ENCODE assay signal across 27 mouse cellular contexts in genomic region chr12:25826451-25826850, GRCm38 (mm10).
A peak's percentile ranks its signal among the peaks of the same experiment; 100 is the strongest.
DNase-seq lines count a peak whose midpoint lies in the region; ATAC-seq and TF ChIP-seq lines count a peak whose summit lies in the region.
"Had no signal": no experiment of that assay in that cellular context is flagged by ENCODE, and none has a peak within 500 bp of the region (broad histone marks: within the 10 kb centered on the region; RNA-seq: fewer than 3 reads in every experiment).

No protein-coding gene starts in this region.

- H3K9me3 ChIP-seq in forebrain, embryonic 16.5 days (ENCODE audit: control insufficient read depth, low read length): no peaks in the 10 kb centered on the region
- no peaks in the 10 kb centered on the region for H3K9me3 ChIP-seq in forebrain, embryonic 12.5 days
- no peaks in the 10 kb centered on the region for H3K9me3 ChIP-seq in midbrain, embryonic 10.5 days (replicated peaks)
- H3K9me3 ChIP-seq in midbrain, embryonic 15.5 days: no peaks in the 10 kb centered on the region
- H3K9me3 ChIP-seq in midbrain, postnatal 0 days (ENCODE audit: low read length): no peaks in the 10 kb centered on the region
- H3K9me3 ChIP-seq: embryonic facial prominence, embryonic 15.5 days; neural tube, embryonic 15.5 days had no signal

- H3K4me1 ChIP-seq in cerebellum, adult 2 months (ENCODE audit: control insufficient read depth, insufficient read depth, low read length): no peaks in the 10 kb centered on the region
- peaks cover 12% of the 10 kb centered on the region for H3K4me1 ChIP-seq in forebrain, embryonic 16.5 days (replicated peaks; ENCODE audit: control insufficient read depth, insufficient read depth, low read length)
- H3K4me1 ChIP-seq in forebrain, embryonic 12.5 days: peaks cover 16% of the 10 kb centered on the region
- H3K4me1 ChIP-seq in midbrain, embryonic 10.5 days: peaks cover 16% of the 10 kb centered on the region
- peaks cover 3% of the 10 kb centered on the region; the same call in 1 of the 2 replicates for H3K4me1 ChIP-seq in midbrain, embryonic 15.5 days
- H3K4me1 ChIP-seq in midbrain, postnatal 0 days (ENCODE audit: insufficient read depth, low read length): no peaks in the 10 kb centered on the region

- no peak for TF ChIP-seq POLR2A in cerebellum, adult 2 months (IDR thresholded peaks at IDR 0.05; ENCODE audit: borderline replicate concordance, insufficient read depth, low read length)

- H3K36me3 ChIP-seq in forebrain, embryonic 16.5 days (ENCODE audit: control insufficient read depth, insufficient read depth): no peaks in the 10 kb centered on the region
- H3K36me3 ChIP-seq in forebrain, embryonic 12.5 days (replicated peaks): no peaks in the 10 kb centered on the region
- no peaks in the 10 kb centered on the region for H3K36me3 ChIP-seq in midbrain, embryonic 10.5 days
- no peaks in the 10 kb centered on the region for H3K36me3 ChIP-seq in midbrain, embryonic 15.5 days (replicated peaks)
- H3K36me3 ChIP-seq in midbrain, postnatal 0 days (ENCODE audit: insufficient read depth, low read length): no peaks in the 10 kb centered on the region
- H3K36me3 ChIP-seq: embryonic facial prominence, embryonic 15.5 days; neural tube, embryonic 15.5 days had no signal

- no peak for TF ChIP-seq CTCF in cerebellum, adult 2 months (IDR thresholded peaks at IDR 0.05; ENCODE audit: borderline replicate concordance, insufficient read depth, low read depth, low read length)
- TF ChIP-seq CTCF in midbrain, postnatal 0 days (IDR thresholded peaks at IDR 0.05): no peak

- peak; percentile 52 to 67 for DNase-seq in cerebellum, postnatal 10 days
- no peak for DNase-seq in cerebellum, adult 2 months
- peak; percentile 13 for DNase-seq in midbrain, embryonic 10.5 days (ENCODE audit: low spot score)
- DNase-seq in midbrain, postnatal 0 days (ENCODE audit: low spot score): peak; percentile 6
- DNase-seq: adrenal gland, postnatal 36 days; cerebellum, adult 8-10 months; gastrocnemius, postnatal 25 days; heart, adult 11 months; heart, postnatal 4 days; kidney, adult 11 months; kidney, postnatal 14 days; lung, adult 2 months; lung, postnatal 10 days; right cerebral cortex, postnatal 14 days had no signal

- ATAC-seq in forebrain, embryonic 16.5 days: no peak
- ATAC-seq in forebrain, embryonic 12.5 days (ENCODE audit: low FRiP score): no peak
- ATAC-seq in midbrain, embryonic 15.5 days (replicated peaks): no peak
- no peak for ATAC-seq in midbrain, postnatal 0 days (ENCODE audit: low FRiP score)
- ATAC-seq: activated CD4-positive, CD25-positive, alpha-beta regulatory T cell, adult 4 months; inflammation-experienced regulatory T-cells, adult 6 months had no signal

- WGBS in cerebellum, adult 2 months: 60% methylated on average over 4 of the region's 4 CpGs
- WGBS in forebrain, embryonic 16.5 days: 37% methylated on average over 4 of the region's 4 CpGs
- WGBS in forebrain, embryonic 12.5 days: 48% methylated on average over 4 of the region's 4 CpGs
- WGBS in midbrain, embryonic 10.5 days: 49% methylated on average over 4 of the region's 4 CpGs
- 52% methylated on average over 4 of the region's 4 CpGs for WGBS in midbrain, embryonic 15.5 days
- 50% methylated on average over 4 of the region's 4 CpGs for WGBS in midbrain, postnatal 0 days

- H3K27me3 ChIP-seq in cerebellum, adult 2 months (ENCODE audit: control insufficient read depth, insufficient read depth, low read length): no peaks in the 10 kb centered on the region
- H3K27me3 ChIP-seq in forebrain, embryonic 16.5 days (replicated peaks; ENCODE audit: control insufficient read depth, insufficient read depth, low read length): no peaks in the 10 kb centered on the region
- no peaks in the 10 kb centered on the region for H3K27me3 ChIP-seq in forebrain, embryonic 12.5 days
- H3K27me3 ChIP-seq in midbrain, embryonic 10.5 days (ENCODE audit: low read depth, poor library complexity, severe bottlenecking): no peaks in the 10 kb centered on the region
- no peaks in the 10 kb centered on the region for H3K27me3 ChIP-seq in midbrain, embryonic 15.5 days (replicated peaks)
- no peaks in the 10 kb centered on the region for H3K27me3 ChIP-seq in midbrain, postnatal 0 days (ENCODE audit: insufficient read depth, low read length)
- H3K27me3 ChIP-seq: CH12.LX; embryonic facial prominence, embryonic 15.5 days; neural tube, embryonic 15.5 days had no signal

- H3K9ac ChIP-seq in forebrain, embryonic 16.5 days (replicated peaks; ENCODE audit: low read depth, low read length): no peak overlapping the region
- no peak overlapping the region for H3K9ac ChIP-seq in forebrain, embryonic 12.5 days
- no peak overlapping the region for H3K9ac ChIP-seq in midbrain, embryonic 15.5 days
- no peak overlapping the region for H3K9ac ChIP-seq in midbrain, postnatal 0 days (replicated peaks; ENCODE audit: low read length, poor library complexity, severe bottlenecking)
- H3K9ac ChIP-seq: embryonic facial prominence, embryonic 15.5 days; hindbrain, embryonic 14.5 days; liver, embryonic 14.5 days; neural tube, embryonic 15.5 days had no signal

- no peak overlapping the region for H3K4me3 ChIP-seq in cerebellum, adult 2 months (replicated peaks; ENCODE audit: insufficient read depth, low read depth, low read length)
- no peak overlapping the region for H3K4me3 ChIP-seq in forebrain, embryonic 16.5 days (replicated peaks; ENCODE audit: low read length)
- no peak overlapping the region for H3K4me3 ChIP-seq in forebrain, embryonic 12.5 days (replicated peaks)
- H3K4me3 ChIP-seq in midbrain, embryonic 10.5 days: no peak overlapping the region
- H3K4me3 ChIP-seq in midbrain, embryonic 15.5 days: no peak overlapping the region
- no peak overlapping the region for H3K4me3 ChIP-seq in midbrain, postnatal 0 days (ENCODE audit: low read depth, low read length)
- H3K4me3 ChIP-seq: embryonic facial prominence, embryonic 15.5 days; left cerebral cortex, adult 2 months; neural tube, embryonic 15.5 days had no signal

- no peak overlapping the region for H3K27ac ChIP-seq in cerebellum, adult 2 months (ENCODE audit: insufficient read depth, low read length)
- peak overlapping the region; percentile 33; the same call in 1 of the 2 replicates for H3K27ac ChIP-seq in forebrain, embryonic 16.5 days (ENCODE audit: low read length)
- no peak overlapping the region for H3K27ac ChIP-seq in forebrain, embryonic 12.5 days
- peak overlapping the region; percentile 74 for H3K27ac ChIP-seq in midbrain, embryonic 10.5 days (replicated peaks)
- no peak overlapping the region for H3K27ac ChIP-seq in midbrain, embryonic 15.5 days
- H3K27ac ChIP-seq in midbrain, postnatal 0 days (ENCODE audit: low read depth, low read length): no peak overlapping the region
- H3K27ac ChIP-seq: embryonic facial prominence, embryonic 15.5 days; hindbrain, embryonic 14.5 days; left cerebral cortex, adult 2 months; liver, embryonic 14.5 days; macrophage; neural tube, embryonic 15.5 days had no signal

- H3K4me2 ChIP-seq in forebrain, embryonic 16.5 days (ENCODE audit: low read length): no peak overlapping the region
- no peak overlapping the region for H3K4me2 ChIP-seq in forebrain, embryonic 12.5 days
- H3K4me2 ChIP-seq in midbrain, embryonic 15.5 days: no peak overlapping the region
- H3K4me2 ChIP-seq in midbrain, postnatal 0 days (ENCODE audit: low read depth, low read length, poor library complexity, severe bottlenecking): no peak overlapping the region
- H3K4me2 ChIP-seq: embryonic facial prominence, embryonic 15.5 days; heart, embryonic 11.5 days; hindbrain, embryonic 14.5 days; neural tube, embryonic 15.5 days had no signal

Comparison
In these comparisons a context has a peak if more than half of its experiments do, and no peak if none do; other contexts are left out.
1. DNase-seq: peak in cerebellum, postnatal 10 days (2 of 2), midbrain, embryonic 10.5 days (single experiment) and midbrain, postnatal 0 days (single experiment); none in cerebellum, adult 2 months (0 of 2).
2. H3K27ac ChIP-seq: peak in forebrain, embryonic 16.5 days (single experiment) and midbrain, embryonic 10.5 days (single experiment); none in cerebellum, adult 2 months (single experiment), forebrain, embryonic 12.5 days (single experiment), midbrain, embryonic 15.5 days (single experiment) and midbrain, postnatal 0 days (single experiment).